Mouse (Mus musculus): Measurements from ENCODE around the gene B3gnt7. TPM values are rescaled to one million over a fixed set of nuclear protein-coding genes. Genes with fewer than 3 reads are reported as not detected.

The B3gnt7 gene
- 2.3 and 2.4 TPM in 2 replicates for polyA plus RNA-seq (2016; fragmentation: Nextera tagmentation; extraction: Ambion mirVana)

DNA sequence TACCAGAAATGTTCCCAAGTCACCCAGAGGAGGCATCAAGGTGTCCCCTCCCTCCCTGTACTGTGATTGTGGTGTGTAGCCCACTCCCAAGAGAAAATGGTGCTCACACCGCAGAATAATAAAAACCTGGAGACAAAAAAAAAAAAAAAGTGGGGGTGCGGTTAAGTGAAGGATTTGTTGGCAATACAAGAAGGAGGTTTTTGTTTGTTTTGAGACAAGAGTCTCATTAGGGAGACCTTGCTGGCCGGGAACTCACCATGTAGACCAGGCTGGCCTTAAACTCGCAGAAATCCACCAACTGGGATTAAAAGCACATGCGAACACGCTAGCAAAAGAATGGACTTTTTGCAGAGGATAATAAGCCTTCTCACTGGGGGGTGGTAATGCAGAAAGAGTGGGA is at the start of gene B3gnt7:
TSS of gene B3gnt7 (plus strand) at position 301 of the 400 bp plus-strand sequence.
- peak within 1 kb of the TSS; percentile 60 for H3K4me3 ChIP-seq
- 21% methylated on average over 6 of the region's 6 CpGs for WGBS

DNA sequence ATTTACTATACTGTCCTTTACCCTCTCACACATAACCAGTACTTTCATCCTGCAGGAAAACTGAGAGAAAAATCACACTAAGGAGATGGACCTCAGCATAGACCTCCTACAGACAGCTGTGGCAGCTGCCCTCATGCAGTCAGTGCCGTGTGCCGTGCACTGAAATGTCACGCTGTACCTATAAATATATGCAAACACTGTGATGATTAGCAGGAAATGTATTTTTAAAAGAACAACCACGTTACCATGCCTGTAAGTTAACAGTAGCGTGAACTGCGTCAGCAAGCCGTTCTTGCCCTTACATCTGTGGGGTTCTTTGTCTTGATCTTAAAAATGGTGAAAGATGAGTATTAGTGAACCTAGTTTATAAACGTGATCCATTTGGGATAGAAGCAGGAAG is 49.2 kb upstream of the B3gnt7 start:
- no peak for ATAC-seq (ENCODE audit: low FRiP score, low read depth)
- H3K4me3 ChIP-seq, result no peak overlapping the region
- H3K36me3 ChIP-seq, result peaks cover 13% of the 10 kb centered on the region

More for the DNA sequence above, at the start of gene B3gnt7:
- H3K9ac ChIP-seq (replicated peaks), result peak within 1 kb of the TSS; percentile 59
- no peaks in the 10 kb centered on the region for H3K9me3 ChIP-seq
- peaks cover 69% of the 10 kb centered on the region for H3K27me3 ChIP-seq
- peaks cover 16% of the 10 kb centered on the region for H3K4me1 ChIP-seq
- H3K27ac ChIP-seq (replicated peaks), result no peak within 1 kb of the TSS
- ATAC-seq (ENCODE audit: low FRiP score, low read depth), result no peak
- no peaks in the 10 kb centered on the region for H3K36me3 ChIP-seq
- peak within 1 kb of the TSS; percentile 97 for H3K4me2 ChIP-seq (replicated peaks)

DNA sequence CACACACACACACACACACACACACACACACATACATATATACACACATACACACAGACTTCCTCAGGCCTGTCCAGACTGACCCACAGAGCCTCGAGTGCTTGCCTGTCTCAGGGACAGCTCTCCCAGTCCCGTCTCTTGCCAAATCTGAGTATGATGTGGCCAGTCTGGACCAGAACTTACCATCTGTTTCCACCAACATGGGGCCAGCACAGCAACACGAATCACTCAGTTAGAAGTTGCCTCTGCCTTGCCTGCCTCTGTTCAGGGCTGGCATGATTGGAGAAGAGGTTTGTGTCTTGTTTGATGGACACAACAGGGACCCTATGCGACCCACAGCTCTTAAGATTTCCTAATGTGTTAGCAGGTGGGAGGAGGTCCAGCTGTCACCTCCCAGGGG is 46.3 kb upstream of the B3gnt7 start:
- peaks cover 7% of the 10 kb centered on the region; the same call in 1 of the 2 replicates for H3K36me3 ChIP-seq
- no peak for ATAC-seq (ENCODE audit: low FRiP score, low read depth)
- no peak overlapping the region for H3K27ac ChIP-seq (replicated peaks)
- H3K4me2 ChIP-seq (replicated peaks), result no peak overlapping the region
- H3K9ac ChIP-seq (replicated peaks), result no peak overlapping the region
- H3K4me3 ChIP-seq, result no peak overlapping the region
- 82% methylated on average over 4 of the region's 4 CpGs for WGBS
- no peaks in the 10 kb centered on the region for H3K4me1 ChIP-seq
- no peaks in the 10 kb centered on the region for H3K9me3 ChIP-seq
- H3K27me3 ChIP-seq, result no peaks in the 10 kb centered on the region

More for the DNA sequence above, 49.2 kb upstream of the B3gnt7 start:
- WGBS, result 93% methylated on average over 8 of the region's 8 CpGs
- Histone ChIP-seq H3K4me1 (no peaks in the 10 kb centered on the region), H3K9ac (replicated peaks) (no peak overlapping the region), H3K4me2 (replicated peaks) (no peak overlapping the region), H3K27ac (replicated peaks) (no peak overlapping the region), H3K27me3 (no peaks in the 10 kb centered on the region), H3K9me3 (no peaks in the 10 kb centered on the region)

DNA sequence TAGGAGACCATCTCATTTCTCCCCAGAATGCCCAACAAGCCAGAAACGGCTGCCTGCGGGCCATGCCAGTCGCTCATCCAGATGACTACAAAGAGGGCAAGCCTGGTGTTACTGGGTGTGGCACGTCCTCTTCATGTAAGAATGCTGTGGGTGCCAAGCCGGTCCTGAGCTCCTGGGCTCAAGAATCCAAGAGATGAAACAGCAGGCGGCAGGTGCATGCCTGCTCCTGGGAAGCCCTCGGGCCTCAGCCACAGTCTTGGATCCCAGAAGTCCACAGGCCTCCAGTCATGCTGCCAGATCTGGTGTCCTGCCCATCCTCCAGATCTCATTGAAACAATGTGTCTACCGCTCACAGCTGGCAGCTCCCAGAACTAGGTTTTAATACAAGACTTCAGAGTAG is 45.4 kb upstream of the B3gnt7 start:
- 88% methylated on average over 8 of the region's 8 CpGs for WGBS
- H3K4me2 ChIP-seq (replicated peaks), result no peak overlapping the region
- no peaks in the 10 kb centered on the region for H3K4me1 ChIP-seq
- no peak overlapping the region for H3K4me3 ChIP-seq
- H3K27me3 ChIP-seq, result no peaks in the 10 kb centered on the region
- H3K9me3 ChIP-seq, result no peaks in the 10 kb centered on the region
- peaks cover 7% of the 10 kb centered on the region; the same call in 1 of the 2 replicates for H3K36me3 ChIP-seq
- no peak overlapping the region for H3K9ac ChIP-seq (replicated peaks)
- no peak for ATAC-seq (ENCODE audit: low FRiP score, low read depth)
- no peak overlapping the region for H3K27ac ChIP-seq (replicated peaks)

- ATAC-seq (ENCODE audit: low FRiP score, low read depth), result no peak
- no peak overlapping the region for H3K27ac ChIP-seq (replicated peaks)
- H3K9me3 ChIP-seq, result no peaks in the 10 kb centered on the region
- H3K27me3 ChIP-seq, result no peaks in the 10 kb centered on the region
- no peak overlapping the region for H3K9ac ChIP-seq (replicated peaks)
- 73% methylated on average over 7 of the region's 7 CpGs for WGBS
- no peak overlapping the region for H3K4me2 ChIP-seq (replicated peaks)
- H3K4me1 ChIP-seq, result no peaks in the 10 kb centered on the region
- H3K4me3 ChIP-seq, result no peak overlapping the region
- H3K36me3 ChIP-seq, result peaks cover 7% of the 10 kb centered on the region; the same call in 1 of the 2 replicates
Observed at GRCm38 (mm10) chr1:86258171-86258824, 44.3 kb upstream of the B3gnt7 start.

GRCm38 (mm10) chr1:86263564-86264339 is 38.9 kb upstream of the B3gnt7 start:
- Histone ChIP-seq H3K9me3 (no peaks in the 10 kb centered on the region), H3K4me1 (0 out of 2 replicates have a peak, but pooled peaks cover 2% of the 10 kb centered on the region)
- WGBS, result 68% methylated on average over 7 of the region's 7 CpGs

DNA sequence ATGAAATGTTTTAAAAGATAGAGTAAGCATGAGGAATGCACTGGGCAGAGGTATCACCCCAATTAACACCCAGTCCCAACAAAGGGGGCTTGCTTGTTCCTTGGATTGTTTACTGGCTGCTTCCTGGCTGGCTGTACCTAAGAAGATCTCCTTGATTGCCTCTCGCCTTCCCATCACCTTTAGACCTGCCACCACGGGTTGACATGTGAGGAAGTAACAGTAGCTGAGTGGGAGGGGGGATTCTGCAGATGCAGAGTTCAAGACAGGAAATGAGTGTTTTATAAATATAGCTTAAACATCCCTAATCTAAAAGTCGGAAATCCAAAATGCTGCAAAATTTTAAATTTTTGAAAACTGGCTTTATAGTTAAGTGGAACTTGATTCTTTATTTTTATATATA is 37.6 kb upstream of the B3gnt7 start:
- no peaks in the 10 kb centered on the region for H3K36me3 ChIP-seq
- no peaks in the 10 kb centered on the region for H3K27me3 ChIP-seq
- no peak overlapping the region for H3K9ac ChIP-seq (replicated peaks)
- H3K27ac ChIP-seq (replicated peaks), result no peak overlapping the region
- H3K4me2 ChIP-seq (replicated peaks), result no peak overlapping the region
- 0 out of 2 replicates have a peak, but pooled peaks cover 2% of the 10 kb centered on the region for H3K4me1 ChIP-seq
- no peaks in the 10 kb centered on the region for H3K9me3 ChIP-seq
- no peak overlapping the region for H3K4me3 ChIP-seq
- no peak for ATAC-seq (ENCODE audit: low FRiP score, low read depth)
- 79% methylated on average over 3 of the region's 3 CpGs for WGBS

More at GRCm38 (mm10) chr1:86263564-86264339, 38.9 kb upstream of the B3gnt7 start:
- Histone ChIP-seq H3K27ac (replicated peaks) (no peak overlapping the region), H3K36me3 (no peaks in the 10 kb centered on the region), H3K27me3 (no peaks in the 10 kb centered on the region), H3K9ac (replicated peaks) (no peak overlapping the region), H3K4me3 (no peak overlapping the region), H3K4me2 (replicated peaks) (no peak overlapping the region)
- no peak for ATAC-seq (ENCODE audit: low FRiP score, low read depth)

DNA sequence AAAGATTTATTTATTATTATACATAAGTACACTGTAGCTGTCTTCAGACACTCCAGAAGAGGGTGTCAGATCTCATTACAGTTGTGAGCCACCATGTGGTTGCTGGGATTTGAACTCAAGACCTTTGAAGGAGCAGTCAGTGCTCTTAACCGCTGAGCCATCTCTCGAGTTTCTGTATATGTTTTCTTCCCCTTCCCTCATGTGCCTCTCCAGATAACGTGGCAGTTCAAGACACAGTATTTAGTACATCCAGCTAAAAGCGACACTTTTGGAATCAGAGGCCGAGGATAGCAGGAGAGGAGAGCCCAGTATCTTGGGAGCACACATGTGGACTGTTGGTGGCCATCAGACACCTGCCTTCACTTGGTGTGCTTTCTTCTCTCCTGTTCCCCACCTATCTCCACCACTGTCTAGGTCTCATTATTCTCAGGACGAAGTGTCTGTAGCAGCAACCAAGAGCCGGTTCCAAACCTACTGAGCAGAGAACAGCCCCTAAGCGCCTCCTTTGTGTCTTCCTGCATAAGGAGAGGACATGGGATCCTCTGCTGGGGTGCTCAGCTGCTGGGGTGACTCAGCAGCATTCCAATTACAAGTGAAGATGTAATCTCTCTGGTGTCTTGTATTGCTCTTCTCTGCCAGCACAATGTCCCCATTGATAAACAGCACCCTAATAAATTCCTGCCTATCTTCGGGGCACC is 34.0 kb upstream of the B3gnt7 start:
- WGBS, result 87% methylated on average over 9 of the region's 9 CpGs
- 0 out of 2 replicates have a peak, but pooled peaks cover 2% of the 10 kb centered on the region for H3K4me1 ChIP-seq
- ATAC-seq (ENCODE audit: low FRiP score, low read depth), result no peak
- H3K4me3 ChIP-seq, result no peak overlapping the region
- no peak overlapping the region for H3K9ac ChIP-seq (replicated peaks)
- H3K9me3 ChIP-seq, result no peaks in the 10 kb centered on the region
- H3K36me3 ChIP-seq, result no peaks in the 10 kb centered on the region
- no peak overlapping the region for H3K27ac ChIP-seq (replicated peaks)
- no peaks in the 10 kb centered on the region for H3K27me3 ChIP-seq
- no peak overlapping the region for H3K4me2 ChIP-seq (replicated peaks)

DNA sequence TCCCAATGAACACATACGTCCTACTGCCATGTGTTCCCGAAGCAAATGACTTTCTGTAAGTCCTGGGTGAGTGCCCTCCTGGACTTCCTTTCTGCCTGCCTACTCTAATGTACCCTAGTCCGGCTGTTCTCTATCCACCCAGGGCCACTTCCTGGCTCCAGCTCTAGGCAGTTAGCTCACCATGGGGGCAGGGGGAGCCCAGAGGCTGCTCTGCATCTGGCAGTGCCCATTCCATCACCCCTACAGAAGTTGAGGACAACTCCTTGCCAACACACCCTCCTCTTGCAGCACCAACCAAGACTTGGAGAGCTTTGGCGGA is 33.5 kb upstream of the B3gnt7 start:
- Histone ChIP-seq H3K4me3 (no peak overlapping the region), H3K36me3 (no peaks in the 10 kb centered on the region), H3K9ac (replicated peaks) (no peak overlapping the region), H3K27me3 (no peaks in the 10 kb centered on the region), H3K27ac (replicated peaks) (no peak overlapping the region), H3K4me1 (no peaks in the 10 kb centered on the region), H3K9me3 (no peaks in the 10 kb centered on the region), H3K4me2 (replicated peaks) (no peak overlapping the region)
- no peak for ATAC-seq (ENCODE audit: low FRiP score, low read depth)
- WGBS, result 91% methylated on average over 4 of the region's 4 CpGs

DNA sequence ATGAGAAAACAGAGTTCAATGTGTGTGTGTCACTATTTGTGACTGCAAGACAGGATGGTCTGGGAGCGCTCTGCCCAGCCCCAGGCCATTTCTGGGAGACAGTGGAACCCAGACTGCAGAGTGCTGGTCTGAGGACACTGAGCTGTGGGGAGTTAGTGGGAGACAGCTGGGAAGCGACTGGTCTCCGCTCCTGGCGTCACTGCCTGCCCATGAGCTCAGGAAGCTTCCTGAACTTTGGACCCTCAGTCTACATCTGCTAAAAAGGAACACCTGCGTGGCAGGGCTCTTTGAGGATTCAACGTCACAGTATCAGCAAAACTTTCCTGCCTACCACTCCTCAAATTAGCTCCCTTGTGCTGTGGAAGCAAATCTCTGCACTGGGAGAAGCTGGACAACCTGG is 30.9 kb upstream of the B3gnt7 start:
- Histone ChIP-seq H3K4me3 (no peak overlapping the region), H3K36me3 (no peaks in the 10 kb centered on the region), H3K27ac (replicated peaks) (no peak overlapping the region), H3K9me3 (no peaks in the 10 kb centered on the region), H3K9ac (replicated peaks) (no peak overlapping the region), H3K27me3 (no peaks in the 10 kb centered on the region), H3K4me2 (replicated peaks) (no peak overlapping the region), H3K4me1 (no peaks in the 10 kb centered on the region)
- 85% methylated on average over 6 of the region's 6 CpGs for WGBS
- no peak for ATAC-seq (ENCODE audit: low FRiP score, low read depth)

DNA sequence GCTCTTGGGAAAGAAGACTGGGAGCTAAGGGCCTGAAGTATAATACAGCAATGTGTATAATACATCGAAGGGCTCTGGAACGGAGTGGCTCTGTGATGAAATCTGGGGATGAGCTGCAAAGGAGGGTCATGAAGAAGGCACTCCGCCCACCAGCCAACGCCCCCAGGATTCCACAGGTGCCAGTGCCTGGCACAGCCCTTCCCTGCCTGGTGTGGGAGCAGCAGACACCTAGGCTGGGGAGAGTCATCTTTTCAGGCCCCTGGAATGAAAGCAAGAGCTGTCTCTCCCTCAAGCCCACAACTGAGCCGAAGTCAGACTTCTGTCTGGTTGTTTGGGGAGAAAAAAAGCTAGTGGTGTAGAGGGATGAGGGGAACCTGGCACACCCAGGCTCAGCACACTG is 25.6 kb upstream of the B3gnt7 start:
- H3K27me3 ChIP-seq, result no peaks in the 10 kb centered on the region
- no peaks in the 10 kb centered on the region for H3K4me1 ChIP-seq
- ATAC-seq (ENCODE audit: low FRiP score, low read depth), result no peak
- H3K9me3 ChIP-seq, result no peaks in the 10 kb centered on the region
- H3K9ac ChIP-seq (replicated peaks), result no peak overlapping the region
- no peaks in the 10 kb centered on the region for H3K36me3 ChIP-seq
- H3K4me2 ChIP-seq (replicated peaks), result no peak overlapping the region
- WGBS, result 89% methylated on average over 5 of the region's 5 CpGs
- H3K4me3 ChIP-seq, result no peak overlapping the region
- no peak overlapping the region for H3K27ac ChIP-seq (replicated peaks)

Data from midbrain, embryonic 12.5 days (tissue).